Mouse (Mus musculus): ENCODE measurements at regions not wholly inside any gene's neighbourhood (a gene's known extent, or its start where the extent isn't known, plus 50 kb on each side); places are given as distances from the start of the nearest gene placed in this dataset.

DNA sequence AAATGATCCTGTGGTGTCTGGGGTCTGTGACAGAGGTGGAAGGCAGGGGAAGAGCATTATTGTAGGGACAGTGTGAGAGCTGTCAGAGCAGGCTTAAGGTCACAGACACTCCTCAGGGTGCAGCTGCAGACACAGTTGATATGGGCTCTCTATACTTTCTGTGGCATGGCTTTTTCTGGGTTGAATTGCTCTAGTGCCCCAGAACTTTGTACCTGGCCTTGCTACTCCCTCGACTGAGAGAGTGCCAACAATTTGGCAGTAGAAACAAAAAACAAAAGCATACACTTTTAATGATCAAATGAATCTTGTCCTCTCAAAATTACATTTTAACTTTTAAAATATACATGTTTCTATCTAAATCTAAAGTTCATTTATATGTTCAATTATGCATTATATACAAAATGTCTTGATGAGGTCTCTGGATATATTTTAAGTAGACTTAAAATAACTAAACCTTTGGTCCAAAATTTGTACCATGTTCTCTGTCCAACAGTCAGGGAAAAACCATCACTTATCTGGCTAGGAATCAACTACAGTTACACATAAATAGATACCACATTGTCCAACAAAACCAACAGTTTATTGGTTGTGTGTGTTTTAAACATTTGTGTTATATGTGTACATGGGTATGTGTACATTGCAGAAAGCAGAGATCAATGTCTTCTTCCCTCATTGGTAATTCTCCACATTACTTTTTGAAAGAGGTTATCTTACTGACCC is 508.3 kb upstream of the Arpp21 start:
- WGBS: 55% methylated on average over 1 of the region's 1 CpGs
- H3K27me3 ChIP-seq (ENCODE audit: control insufficient read depth, insufficient read depth, low read length): no peaks in the 10 kb centered on the region
- H3K27ac ChIP-seq (replicated peaks in 1 of 2; ENCODE audit: control insufficient read depth in 1 of 2, insufficient read depth in 1 of 2, low read depth in 2 of 2, low read length in 2 of 2): no peak overlapping the region
- no peak overlapping the region for H3K4me2 ChIP-seq (ENCODE audit: low read length)
- H3K4me3 ChIP-seq (ENCODE audit: control insufficient read depth in 1 of 2, insufficient read depth in 1 of 2, low read depth in 1 of 2, low read length in 2 of 2): no peak overlapping the region
- H3K4me1 ChIP-seq (ENCODE audit: control insufficient read depth in 2 of 2, insufficient read depth in 2 of 2, low read length in 2 of 2): no peaks in the 10 kb centered on the region
- no peaks in the 10 kb centered on the region for H3K9me3 ChIP-seq (ENCODE audit: control insufficient read depth, low read length)
- no peak overlapping the region for H3K9ac ChIP-seq (ENCODE audit: low read length)
- H3K36me3 ChIP-seq (ENCODE audit: control insufficient read depth, insufficient read depth, low read length): no peaks in the 10 kb centered on the region
- ATAC-seq (ENCODE audit: insufficient number of reproducible peaks, insufficient read depth, low FRiP score, low read depth): no peak

- no peak for ATAC-seq (ENCODE audit: insufficient number of reproducible peaks, insufficient read depth, low FRiP score, low read depth)
- H3K36me3 ChIP-seq (ENCODE audit: control insufficient read depth, insufficient read depth, low read length): no peaks in the 10 kb centered on the region
- no peak overlapping the region for H3K4me2 ChIP-seq (ENCODE audit: low read length)
- H3K4me1 ChIP-seq (ENCODE audit: control insufficient read depth in 2 of 2, insufficient read depth in 2 of 2, low read length in 2 of 2): no peaks in the 10 kb centered on the region
- H3K27ac ChIP-seq (replicated peaks in 1 of 2; ENCODE audit: control insufficient read depth in 1 of 2, insufficient read depth in 1 of 2, low read depth in 2 of 2, low read length in 2 of 2): no peak overlapping the region
- no peak overlapping the region for H3K4me3 ChIP-seq (ENCODE audit: control insufficient read depth in 1 of 2, insufficient read depth in 1 of 2, low read depth in 1 of 2, low read length in 2 of 2)
- no peaks in the 10 kb centered on the region for H3K27me3 ChIP-seq (ENCODE audit: control insufficient read depth, insufficient read depth, low read length)
- no peaks in the 10 kb centered on the region for H3K9me3 ChIP-seq (ENCODE audit: control insufficient read depth, low read length)
- H3K9ac ChIP-seq (ENCODE audit: low read length): no peak overlapping the region
Measured at GRCm38 (mm10) chr9:112735761-112736160, 500.0 kb upstream of the Arpp21 start.

GRCm38 (mm10) chr9:112725523-112725922 is 489.8 kb upstream of the Arpp21 start:
- Histone ChIP-seq H3K27me3 (ENCODE audit: control insufficient read depth, insufficient read depth, low read length) (no peaks in the 10 kb centered on the region), H3K4me1 (ENCODE audit: control insufficient read depth in 2 of 2, insufficient read depth in 2 of 2, low read length in 2 of 2) (no peaks in the 10 kb centered on the region), H3K9ac (ENCODE audit: low read length) (no peak overlapping the region), H3K36me3 (ENCODE audit: control insufficient read depth, insufficient read depth, low read length) (no peaks in the 10 kb centered on the region), H3K4me3 (ENCODE audit: control insufficient read depth in 1 of 2, insufficient read depth in 1 of 2, low read depth in 1 of 2, low read length in 2 of 2) (no peak overlapping the region), H3K27ac (replicated peaks in 1 of 2; ENCODE audit: control insufficient read depth in 1 of 2, insufficient read depth in 1 of 2, low read depth in 2 of 2, low read length in 2 of 2) (no peak overlapping the region), H3K9me3 (ENCODE audit: control insufficient read depth, low read length) (no peaks in the 10 kb centered on the region), H3K4me2 (ENCODE audit: low read length) (peak overlapping the region; percentile 21; the same call in 1 of the 2 replicates)
- WGBS: 30% methylated on average over 8 of the region's 8 CpGs
- ATAC-seq (ENCODE audit: insufficient number of reproducible peaks, insufficient read depth, low FRiP score, low read depth): no peak

DNA sequence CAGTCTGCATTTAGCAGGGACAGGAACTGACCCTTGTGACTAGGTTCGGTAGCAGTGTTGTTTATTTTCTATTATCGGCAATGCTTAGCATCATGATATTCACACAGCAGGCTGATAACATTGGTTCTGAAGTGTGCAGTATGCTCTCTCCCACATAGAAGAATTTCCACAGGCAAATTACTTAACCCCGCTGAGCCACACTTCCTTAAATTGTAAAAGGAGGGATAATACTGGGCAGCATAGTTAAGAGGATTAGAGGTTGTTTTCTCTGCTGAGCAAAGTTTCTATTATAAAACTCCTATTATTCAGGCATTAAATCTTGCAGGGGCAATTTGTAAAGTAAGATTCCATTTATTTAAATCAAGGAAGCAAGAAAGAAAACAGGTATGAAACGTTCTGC is 489.4 kb upstream of the Arpp21 start:
- Histone ChIP-seq H3K4me3 (ENCODE audit: control insufficient read depth in 1 of 2, insufficient read depth in 1 of 2, low read depth in 1 of 2, low read length in 2 of 2) (no peak overlapping the region), H3K27ac (replicated peaks in 1 of 2; ENCODE audit: control insufficient read depth in 1 of 2, insufficient read depth in 1 of 2, low read depth in 2 of 2, low read length in 2 of 2) (no peak overlapping the region), H3K9me3 (ENCODE audit: control insufficient read depth, low read length) (no peaks in the 10 kb centered on the region), H3K27me3 (ENCODE audit: control insufficient read depth, insufficient read depth, low read length) (no peaks in the 10 kb centered on the region), H3K4me2 (ENCODE audit: low read length) (peak overlapping the region; percentile 21; the same call in 1 of the 2 replicates), H3K4me1 (ENCODE audit: control insufficient read depth in 2 of 2, insufficient read depth in 2 of 2, low read length in 2 of 2) (no peaks in the 10 kb centered on the region), H3K36me3 (ENCODE audit: control insufficient read depth, insufficient read depth, low read length) (no peaks in the 10 kb centered on the region), H3K9ac (ENCODE audit: low read length) (no peak overlapping the region)
- 33% methylated on average over 4 of the region's 4 CpGs for WGBS
- ATAC-seq (ENCODE audit: insufficient number of reproducible peaks, insufficient read depth, low FRiP score, low read depth): no peak

GRCm38 (mm10) chr9:112723346-112723745 is 487.6 kb upstream of the Arpp21 start:
- H3K4me2 ChIP-seq (ENCODE audit: low read length): no peak overlapping the region
- H3K9ac ChIP-seq (ENCODE audit: low read length): no peak overlapping the region
- no peak overlapping the region for H3K27ac ChIP-seq (replicated peaks in 1 of 2; ENCODE audit: control insufficient read depth in 1 of 2, insufficient read depth in 1 of 2, low read depth in 2 of 2, low read length in 2 of 2)
- H3K27me3 ChIP-seq (ENCODE audit: control insufficient read depth, insufficient read depth, low read length): no peaks in the 10 kb centered on the region
- 72% methylated on average over 1 of the region's 1 CpGs for WGBS
- H3K9me3 ChIP-seq (ENCODE audit: control insufficient read depth, low read length): no peaks in the 10 kb centered on the region
- H3K36me3 ChIP-seq (ENCODE audit: control insufficient read depth, insufficient read depth, low read length): no peaks in the 10 kb centered on the region
- no peak overlapping the region for H3K4me3 ChIP-seq (ENCODE audit: control insufficient read depth in 1 of 2, insufficient read depth in 1 of 2, low read depth in 1 of 2, low read length in 2 of 2)
- H3K4me1 ChIP-seq (ENCODE audit: control insufficient read depth in 2 of 2, insufficient read depth in 2 of 2, low read length in 2 of 2): no peaks in the 10 kb centered on the region
- no peak for ATAC-seq (ENCODE audit: insufficient number of reproducible peaks, insufficient read depth, low FRiP score, low read depth)

GRCm38 (mm10) chr9:112722501-112722900 is 486.8 kb upstream of the Arpp21 start:
- Histone ChIP-seq H3K9ac (ENCODE audit: low read length) (no peak overlapping the region), H3K4me1 (ENCODE audit: control insufficient read depth in 2 of 2, insufficient read depth in 2 of 2, low read length in 2 of 2) (no peaks in the 10 kb centered on the region), H3K4me2 (ENCODE audit: low read length) (no peak overlapping the region), H3K27ac (replicated peaks in 1 of 2; ENCODE audit: control insufficient read depth in 1 of 2, insufficient read depth in 1 of 2, low read depth in 2 of 2, low read length in 2 of 2) (no peak overlapping the region), H3K27me3 (ENCODE audit: control insufficient read depth, insufficient read depth, low read length) (no peaks in the 10 kb centered on the region), H3K9me3 (ENCODE audit: control insufficient read depth, low read length) (no peaks in the 10 kb centered on the region), H3K36me3 (ENCODE audit: control insufficient read depth, insufficient read depth, low read length) (no peaks in the 10 kb centered on the region), H3K4me3 (ENCODE audit: control insufficient read depth in 1 of 2, insufficient read depth in 1 of 2, low read depth in 1 of 2, low read length in 2 of 2) (no peak overlapping the region)
- WGBS: 71% methylated on average over 4 of the region's 4 CpGs
- no peak for ATAC-seq (ENCODE audit: insufficient number of reproducible peaks, insufficient read depth, low FRiP score, low read depth)

GRCm38 (mm10) chr9:112715197-112715762 is 479.5 kb upstream of the Arpp21 start:
- H3K4me1 ChIP-seq (ENCODE audit: control insufficient read depth in 2 of 2, insufficient read depth in 2 of 2, low read length in 2 of 2): no peaks in the 10 kb centered on the region
- no peak overlapping the region for H3K27ac ChIP-seq (replicated peaks in 1 of 2; ENCODE audit: control insufficient read depth in 1 of 2, insufficient read depth in 1 of 2, low read depth in 2 of 2, low read length in 2 of 2)
- WGBS: 53% methylated on average over 1 of the region's 1 CpGs
- H3K4me2 ChIP-seq (ENCODE audit: low read length): no peak overlapping the region
- H3K4me3 ChIP-seq (ENCODE audit: control insufficient read depth in 1 of 2, insufficient read depth in 1 of 2, low read depth in 1 of 2, low read length in 2 of 2): no peak overlapping the region
- H3K9ac ChIP-seq (ENCODE audit: low read length): no peak overlapping the region
- H3K27me3 ChIP-seq (ENCODE audit: control insufficient read depth, insufficient read depth, low read length): no peaks in the 10 kb centered on the region
- no peak for ATAC-seq (ENCODE audit: insufficient number of reproducible peaks, insufficient read depth, low FRiP score, low read depth)
- no peaks in the 10 kb centered on the region for H3K9me3 ChIP-seq (ENCODE audit: control insufficient read depth, low read length)
- H3K36me3 ChIP-seq (ENCODE audit: control insufficient read depth, insufficient read depth, low read length): no peaks in the 10 kb centered on the region

GRCm38 (mm10) chr9:112678866-112679265 is 443.1 kb upstream of the Arpp21 start:
- Histone ChIP-seq H3K27ac (replicated peaks in 1 of 2; ENCODE audit: control insufficient read depth in 1 of 2, insufficient read depth in 1 of 2, low read depth in 2 of 2, low read length in 2 of 2) (no peak overlapping the region), H3K4me3 (ENCODE audit: control insufficient read depth in 1 of 2, insufficient read depth in 1 of 2, low read depth in 1 of 2, low read length in 2 of 2) (no peak overlapping the region), H3K9me3 (ENCODE audit: control insufficient read depth, low read length) (0 out of 2 replicates have a peak, but pooled peaks cover 4% of the 10 kb centered on the region), H3K27me3 (ENCODE audit: control insufficient read depth, insufficient read depth, low read length) (no peaks in the 10 kb centered on the region), H3K4me1 (ENCODE audit: control insufficient read depth in 2 of 2, insufficient read depth in 2 of 2, low read length in 2 of 2) (no peaks in the 10 kb centered on the region), H3K36me3 (ENCODE audit: control insufficient read depth, insufficient read depth, low read length) (no peaks in the 10 kb centered on the region), H3K4me2 (ENCODE audit: low read length) (no peak overlapping the region), H3K9ac (ENCODE audit: low read length) (no peak overlapping the region)
- ATAC-seq (ENCODE audit: insufficient number of reproducible peaks, insufficient read depth, low FRiP score, low read depth): no peak
- 65% methylated on average over 1 of the region's 1 CpGs for WGBS

Data from heart, embryonic 14.5 days (tissue).